Mouse (Mus musculus) liver (tissue): ENCODE measurements around the gene AC161166.1.
A peak's percentile ranks its signal among the peaks of the same experiment; 100 is the strongest.
"Not testable (repeated sequence)": the region's sequence is repeated elsewhere in the genome, so short reads cannot be mapped to it uniquely, and the experiment has no call there.

Experiments used
- DNase-seq: peaks from one replicate; pipeline ENCODE4 v3.0.0-alpha.2; 2020; ENCODE audit warnings: mixed read lengths

The AC161166.1 gene

GRCm38 (mm10) chr7:24525686-24526420 lies 13.6 kb upstream of the AC161166.1 start:
- no peak for DNase-seq

GRCm38 (mm10) chr7:24524978-24525377 lies 12.7 kb upstream of the AC161166.1 start:
- no peak for DNase-seq

DNA sequence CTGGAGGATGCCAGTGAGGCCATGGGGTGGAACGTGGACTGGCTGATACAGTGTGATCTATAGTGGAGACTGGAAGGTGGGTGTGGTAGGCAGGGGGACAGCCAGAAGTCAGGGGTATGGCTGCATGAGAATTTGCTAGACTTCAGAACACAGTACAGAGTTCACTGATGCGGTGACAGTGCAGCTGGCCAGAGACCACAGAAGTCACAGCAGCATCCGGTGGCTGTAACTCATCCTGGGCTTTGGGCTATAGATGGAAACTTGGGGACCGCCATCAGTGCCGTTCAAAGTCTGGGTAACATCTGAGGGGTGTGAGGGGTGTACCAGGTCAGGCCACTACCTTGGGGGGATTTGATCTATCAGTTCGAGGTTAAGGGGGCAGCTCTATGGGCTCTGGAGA lies 11.5 kb upstream of the AC161166.1 start:
- no peak for DNase-seq

GRCm38 (mm10) chr7:24522805-24523204 lies 10.6 kb upstream of the AC161166.1 start:
- DNase-seq: no peak

DNA sequence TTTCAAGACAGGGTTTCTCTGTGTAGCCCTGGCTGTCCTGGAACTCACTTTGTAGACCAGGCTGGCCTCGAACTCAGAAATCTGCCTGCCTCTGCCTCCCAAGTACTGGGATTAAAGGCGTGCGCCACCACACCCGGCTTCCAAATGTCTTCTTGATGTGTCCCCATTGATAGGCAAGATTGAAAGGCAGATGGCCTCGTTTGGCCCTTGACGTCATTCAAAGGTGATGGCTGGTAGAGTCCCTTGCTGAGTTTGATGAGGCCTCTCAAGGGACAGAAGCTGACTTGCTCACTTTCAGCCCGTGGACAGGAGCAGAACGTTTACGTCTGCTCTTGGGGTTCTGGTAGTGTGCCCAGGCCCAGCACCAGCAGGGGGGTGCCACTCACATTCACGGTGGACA lies 7.8 kb upstream of the AC161166.1 start:
- DNase-seq: not testable (repeated sequence)

DNA sequence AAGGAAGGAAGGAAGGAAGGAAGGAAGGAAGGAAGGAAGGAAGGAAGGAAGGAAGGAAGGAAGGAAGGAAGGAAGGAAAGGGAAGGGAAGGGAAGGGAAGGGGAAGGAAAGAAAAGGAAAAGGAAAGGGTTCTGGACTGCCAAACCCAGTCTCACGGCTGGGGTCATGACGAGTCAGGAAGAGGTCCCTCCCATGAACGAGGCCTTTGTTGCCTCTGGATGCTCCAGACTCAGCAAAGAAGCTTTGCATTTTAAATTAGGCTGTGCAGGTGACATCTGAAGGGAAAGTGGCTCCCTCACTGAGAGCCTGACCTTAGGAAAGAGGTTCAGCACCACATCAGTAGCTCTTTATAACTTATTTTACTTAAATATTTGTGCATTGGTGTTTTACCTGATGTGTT lies 6.9 kb upstream of the AC161166.1 start:
- DNase-seq: no peak

- no peak for DNase-seq
These were observed 5.4 kb upstream of the AC161166.1 start for GRCm38 (mm10) chr7:24517654-24518053.

GRCm38 (mm10) chr7:24517077-24517476 lies 4.8 kb upstream of the AC161166.1 start:
- DNase-seq: no peak

DNA sequence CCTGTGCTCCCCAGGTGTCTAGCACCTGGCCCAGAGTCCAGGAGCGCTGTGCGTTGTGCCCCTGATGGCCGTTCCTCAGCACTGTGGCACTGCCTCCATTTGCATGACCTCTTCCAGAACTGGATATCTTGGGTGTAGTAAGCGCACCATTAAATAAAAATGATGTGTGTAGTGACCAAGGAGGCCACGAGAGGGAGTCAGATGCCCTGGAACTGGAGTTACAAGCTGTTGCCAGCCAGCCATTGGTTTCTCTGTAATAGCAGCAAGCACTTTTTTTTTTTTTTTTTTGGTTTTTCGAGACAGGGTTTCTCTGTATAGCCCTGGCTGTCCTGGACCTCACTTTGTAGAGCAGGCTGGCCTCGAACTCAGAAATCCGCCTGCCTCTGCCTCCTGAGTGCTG lies 4.1 kb upstream of the AC161166.1 start:
- not testable (repeated sequence) for DNase-seq

- peak; percentile 14 for DNase-seq
These were observed 4.5 kb downstream of the AC161166.1 start for GRCm38 (mm10) chr7:24507726-24508114.

DNA sequence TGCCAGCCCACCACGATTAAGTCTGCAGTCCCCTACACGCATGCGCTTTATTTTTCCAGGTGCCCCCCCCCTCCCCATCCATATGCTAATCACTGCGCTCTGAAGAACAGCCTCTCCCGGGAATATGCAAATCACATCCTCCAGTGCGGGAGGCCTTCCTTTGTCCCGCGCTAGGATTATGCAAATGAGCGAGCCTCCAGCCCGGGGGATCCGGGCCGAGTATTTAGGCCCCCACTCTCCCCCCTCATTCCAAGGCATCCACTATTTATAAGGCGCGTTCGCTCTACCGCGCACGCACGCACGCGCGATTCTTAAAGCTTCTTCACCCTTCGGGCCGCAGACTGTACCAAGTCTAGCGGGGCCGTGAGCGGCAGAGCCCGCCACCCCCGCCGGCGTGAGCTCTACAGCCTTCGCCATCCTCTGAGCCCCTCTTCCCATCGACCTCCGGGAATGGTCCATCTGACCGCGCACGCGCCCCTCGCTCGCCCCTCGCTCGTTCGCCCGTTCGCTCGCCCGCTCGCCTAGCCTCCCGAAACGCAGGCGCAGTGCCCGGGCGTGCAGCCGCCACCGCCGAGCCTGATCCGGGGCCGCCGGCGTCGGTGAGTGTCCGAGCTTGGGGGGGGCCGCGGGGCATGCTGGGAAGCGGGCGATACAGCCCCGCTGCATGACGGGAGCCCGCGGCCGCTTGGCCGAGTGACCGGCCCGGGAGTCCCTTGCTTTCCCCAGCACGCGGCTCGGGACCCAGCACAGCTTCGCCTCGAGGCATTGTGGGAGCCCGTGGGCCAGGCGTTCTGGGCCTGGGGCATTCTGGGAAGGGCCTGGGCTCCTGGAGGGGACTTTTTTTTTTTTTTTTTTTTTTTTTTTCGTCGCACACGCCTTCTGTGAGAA lies 5.2 kb downstream of the AC161166.1 start, which contains the start of gene Zfp428:
Gene Zfp428, plus strand, starts transcription at position 169 of the 888 bp plus-strand sequence.
- peak; percentile 87 for DNase-seq

- DNase-seq: no peak
These were observed 5.8 kb downstream of the AC161166.1 start for GRCm38 (mm10) chr7:24506476-24506837.

- DNase-seq: no peak
These were observed 6.2 kb downstream of the AC161166.1 start for GRCm38 (mm10) chr7:24506065-24506459.

DNA sequence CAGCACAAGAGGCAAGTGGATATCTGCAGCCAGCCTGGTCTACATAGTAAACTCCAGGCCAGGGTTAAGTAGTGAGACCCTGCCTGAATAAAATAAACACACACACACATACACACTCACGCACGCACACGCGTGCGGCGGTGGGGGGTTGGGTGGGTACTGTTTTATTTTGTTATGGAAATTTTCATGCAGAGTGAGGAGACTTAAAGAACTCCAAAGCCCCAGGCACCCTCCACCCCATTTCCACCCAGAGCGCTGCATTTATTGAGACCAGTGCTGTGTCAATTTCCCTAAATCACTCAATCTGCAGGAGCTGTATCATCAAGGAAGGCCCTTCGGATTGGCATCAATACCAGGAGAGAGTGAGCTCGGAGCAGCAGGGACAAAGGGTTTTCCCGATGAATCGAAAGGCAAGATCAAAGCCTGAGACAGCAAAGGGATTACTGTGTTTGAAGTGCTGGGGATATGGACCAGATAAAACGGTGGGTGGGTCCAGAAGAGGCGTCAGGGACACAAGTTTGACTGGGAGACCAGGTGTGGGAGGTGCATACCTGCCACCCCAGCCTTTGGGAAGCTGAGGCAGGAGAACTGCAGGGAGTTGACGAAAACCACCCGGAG lies 6.7 kb downstream of the AC161166.1 start:
- DNase-seq: no peak

GRCm38 (mm10) chr7:24504868-24505267 lies 7.4 kb downstream of the AC161166.1 start:
- no peak for DNase-seq

DNA sequence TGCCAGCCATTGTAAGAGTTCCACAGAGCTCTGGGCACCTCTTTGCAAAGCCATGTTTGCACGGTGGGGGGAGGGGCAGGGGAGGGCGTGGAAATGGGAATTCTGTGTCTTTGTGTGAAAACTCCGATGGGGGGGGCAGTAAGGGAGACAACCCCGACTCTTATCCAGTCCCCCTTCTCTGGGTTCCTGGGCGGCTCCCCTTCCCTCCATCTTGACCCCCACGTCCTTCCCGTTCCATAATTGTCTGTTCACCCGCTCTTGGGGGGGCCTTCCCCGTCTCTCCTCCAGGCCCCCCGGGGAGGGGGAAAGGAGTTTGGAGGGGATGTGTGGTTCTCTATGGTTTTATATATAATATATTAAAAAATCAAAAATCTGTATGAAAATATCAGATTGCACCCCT lies 8.3 kb downstream of the AC161166.1 start:
- DNase-seq: no peak

- peak; percentile 49 for DNase-seq
These were observed 10.8 kb downstream of the AC161166.1 start for GRCm38 (mm10) chr7:24501492-24501891.

GRCm38 (mm10) chr7:24500929-24501328 lies 11.3 kb downstream of the AC161166.1 start:
- peak; percentile 58 for DNase-seq

DNA sequence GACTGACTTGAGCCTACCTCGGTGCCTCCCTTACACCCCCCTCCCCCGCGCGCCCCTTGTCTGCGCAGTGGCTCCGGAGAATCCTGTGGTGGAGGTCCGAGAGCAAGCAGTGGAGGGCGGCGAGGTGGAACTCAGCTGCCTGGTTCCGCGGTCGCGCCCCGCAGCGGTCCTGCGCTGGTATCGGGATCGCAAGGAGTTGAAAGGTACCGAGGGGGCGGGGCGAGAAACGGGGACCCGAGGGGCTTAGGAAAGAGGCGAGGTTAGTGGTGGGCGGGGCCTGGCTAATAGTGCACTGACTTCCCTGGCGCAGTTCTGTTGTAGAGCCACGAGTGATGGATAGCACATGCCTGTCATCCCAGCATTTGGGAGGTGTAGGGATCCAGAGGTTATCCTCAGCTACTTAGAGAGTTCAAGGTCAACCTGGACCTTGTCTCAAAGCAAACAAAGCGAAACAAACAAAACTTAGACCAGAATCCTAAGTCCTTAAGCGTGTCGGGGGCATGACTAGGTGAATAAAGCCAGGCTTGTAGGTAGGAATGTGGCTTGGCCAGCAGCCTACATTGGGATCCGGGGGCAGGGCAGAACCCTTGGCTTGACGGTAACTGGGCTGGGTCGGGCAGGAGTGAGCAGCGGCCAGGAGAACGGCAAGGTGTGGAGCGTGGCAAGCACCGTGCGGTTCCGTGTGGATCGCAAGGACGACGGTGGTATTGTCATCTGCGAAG lies 12.2 kb downstream of the AC161166.1 start:
- DNase-seq: peak; percentile 25

GRCm38 (mm10) chr7:24488303-24488702 lies 24.0 kb downstream of the AC161166.1 start:
- no peak for DNase-seq

- no peak for DNase-seq
These were observed 24.9 kb downstream of the AC161166.1 start for GRCm38 (mm10) chr7:24487403-24487802.

- no peak for DNase-seq
These were observed 25.6 kb downstream of the AC161166.1 start for GRCm38 (mm10) chr7:24486654-24487130.

GRCm38 (mm10) chr7:24485481-24485880 lies 26.8 kb downstream of the AC161166.1 start:
- no peak for DNase-seq
